Mouse (Mus musculus) hindbrain, embryonic 16.5 days (tissue): ENCODE data around the gene Zfp580. TPM values are rescaled to one million over a fixed set of nuclear protein-coding genes. Genes with fewer than 3 reads are reported as not detected.
A peak's percentile ranks its signal among the peaks of the same experiment; 100 is the strongest.
"Not testable (repeated sequence)": the region's sequence is repeated elsewhere in the genome, so short reads cannot be mapped to it uniquely, and the experiment has no call there.

Experiments
- ATAC-seq: fragments of 200-750 bp; cut with Nextera tagmentation; 2 replicates; pipeline ENCODE4 v1.8.0; 2017; ENCODE audit warnings: moderate TSS enrichment, moderate library complexity
- H3K27ac ChIP-seq: fragments of 300-500 bp; sonication (generic); 2 replicates; pipeline ENCODE4 v1.5.1; 2014; ENCODE audit warnings: low read depth, mild to moderate bottlenecking, control low read depth, low read length, moderate library complexity
- H3K27me3 ChIP-seq: fragments of 300-500 bp; sonication (generic); replicated peaks from 2 replicates; pipeline ENCODE4 v1.6.1; 2014; ENCODE audit warnings: low read length; ENCODE audit not compliant: control insufficient read depth, insufficient read depth
- H3K36me3 ChIP-seq: fragments of 300-500 bp; sonication (generic); 2 replicates; pipeline ENCODE4 v1.6.1; 2014; ENCODE audit warnings: mild to moderate bottlenecking, low read length, moderate library complexity, mixed read lengths; ENCODE audit not compliant: control insufficient read depth, insufficient read depth
- H3K4me1 ChIP-seq: fragments of 300-500 bp; sonication (generic); 2 replicates; pipeline ENCODE4 v1.6.1; 2014; ENCODE audit warnings: low read depth, low read length; ENCODE audit not compliant: control insufficient read depth, insufficient read depth
- H3K4me2 ChIP-seq: fragments of 300-500 bp; sonication (generic); 2 replicates; pipeline ENCODE4 v1.6.1; 2014; ENCODE audit warnings: mild to moderate bottlenecking, low read length, control low read depth, moderate library complexity
- H3K4me3 ChIP-seq: fragments of 300-500 bp; sonication (generic); 2 replicates; pipeline ENCODE4 v1.5.1; 2014; ENCODE audit warnings: mild to moderate bottlenecking, low read length, control low read depth, moderate library complexity
- H3K9ac ChIP-seq: fragments of 300-500 bp; sonication (generic); 2 replicates; pipeline ENCODE4 v1.6.1; 2014; ENCODE audit warnings: low read depth, mild to moderate bottlenecking, control low read depth, low read length, moderate library complexity
- H3K9me3 ChIP-seq: fragments of 300-500 bp; sonication (generic); 2 replicates; pipeline ENCODE4 v1.6.1; 2014; ENCODE audit warnings: mild to moderate bottlenecking, low read length, moderate library complexity; ENCODE audit not compliant: control insufficient read depth
- WGBS: fragments of 180-500 bp; shearing (Covaris S2); extraction: QIAGEN DNeasy Blood & Tissue Kit; methylation state at CpG from one replicate; pipeline ENCODE4 v1.1.7; 2014; 5-methylcytosine and 5-hydroxymethylcytosine counted together
- polyA plus RNA-seq: library from polyadenylated mRNA; unstranded; fragments of >200 nt; fragmentation: Nextera tagmentation; extraction: Ambion mirVana; gene quantifications from 2 replicates; pipeline ENCODE4 v1.2.1, GENCODE M21; 2015

The Zfp580 gene
- 103 and 108 TPM in 2 replicates for polyA plus RNA-seq

GRCm38 (mm10) chr7:5051193-5052192, at the start of gene Zfp580:
Zfp580 (plus strand) TSS chr7:5051538.
- under 1% methylated on average over 65 of the region's 65 CpGs for WGBS
- Histone ChIP-seq H3K9me3 (no peaks in the 10 kb centered on the region), H3K4me3 (peak within 1 kb of the TSS; percentile 79), H3K9ac (peak within 1 kb of the TSS; percentile 91), H3K4me2 (peak within 1 kb of the TSS; percentile 79), H3K27me3 (peaks cover 6% of the 10 kb centered on the region), H3K27ac (peak within 1 kb of the TSS; percentile 91), H3K36me3 (no peaks in the 10 kb centered on the region), H3K4me1 (peaks cover 39% of the 10 kb centered on the region)
- peak; percentile 84 for ATAC-seq

- not testable (repeated sequence) for ATAC-seq, H3K27ac ChIP-seq, H3K27me3 ChIP-seq, H3K4me1 ChIP-seq, H3K4me3 ChIP-seq, H3K4me2 ChIP-seq, H3K9me3 ChIP-seq, H3K9ac ChIP-seq
- WGBS: 63% methylated on average over 8 of the region's 8 CpGs
- peaks cover 11% of the 10 kb centered on the region; the same call in 1 of the 2 replicates for H3K36me3 ChIP-seq
Measured at GRCm38 (mm10) chr7:5002876-5003275, 48.5 kb upstream of the Zfp580 start.

GRCm38 (mm10) chr7:5008229-5008628, 43.1 kb upstream of the Zfp580 start:
- H3K36me3 ChIP-seq: peaks cover 51% of the 10 kb centered on the region
- WGBS: 96% methylated on average over 25 of the region's 26 CpGs
- no peak for ATAC-seq
- H3K9ac ChIP-seq: no peak overlapping the region
- no peaks in the 10 kb centered on the region for H3K27me3 ChIP-seq
- no peaks in the 10 kb centered on the region for H3K9me3 ChIP-seq
- no peaks in the 10 kb centered on the region for H3K4me1 ChIP-seq
- no peak overlapping the region for H3K4me3 ChIP-seq
- no peak overlapping the region for H3K27ac ChIP-seq
- H3K4me2 ChIP-seq: no peak overlapping the region

- H3K27me3 ChIP-seq: no peaks in the 10 kb centered on the region
- H3K4me1 ChIP-seq: peaks cover 8% of the 10 kb centered on the region
- no peaks in the 10 kb centered on the region for H3K9me3 ChIP-seq
- peaks cover 40% of the 10 kb centered on the region for H3K36me3 ChIP-seq
- H3K9ac ChIP-seq: no peak overlapping the region
- no peak for ATAC-seq
- WGBS: 92% methylated on average over 27 of the region's 27 CpGs
- no peak overlapping the region for H3K27ac ChIP-seq
- H3K4me3 ChIP-seq: no peak overlapping the region
- no peak overlapping the region for H3K4me2 ChIP-seq
Measured at GRCm38 (mm10) chr7:5012681-5013513, 38.4 kb upstream of the Zfp580 start.

- H3K27me3 ChIP-seq: no peaks in the 10 kb centered on the region
- peak within 1 kb of the TSS; percentile 67 for H3K4me2 ChIP-seq
- peaks cover 8% of the 10 kb centered on the region for H3K4me1 ChIP-seq
- H3K4me3 ChIP-seq: peak within 1 kb of the TSS; percentile 51
- H3K9ac ChIP-seq: peak within 1 kb of the TSS; percentile 66
- H3K27ac ChIP-seq: peak within 1 kb of the TSS; percentile 98
- ATAC-seq: peak; percentile 82
- WGBS: under 1% methylated on average over 35 of the region's 42 CpGs
- no peaks in the 10 kb centered on the region for H3K9me3 ChIP-seq
- peaks cover 24% of the 10 kb centered on the region for H3K36me3 ChIP-seq
Measured at GRCm38 (mm10) chr7:5014251-5015117, 36.9 kb upstream of the Zfp580 start, which contains the start of the genes Zfp524 and Fiz1. Zfp524 (plus strand) TSS chr7:5014415. Fiz1 (minus strand) TSS chr7:5014697.

GRCm38 (mm10) chr7:5015118-5016001, 36.0 kb upstream of the Zfp580 start, which contains the start of gene Gm44973:
Gm44973 (plus strand) TSS chr7:5015496.
- Histone ChIP-seq H3K27me3 (no peaks in the 10 kb centered on the region), H3K9me3 (no peaks in the 10 kb centered on the region), H3K36me3 (peaks cover 18% of the 10 kb centered on the region), H3K4me3 (peak within 1 kb of the TSS; percentile 51), H3K4me1 (peaks cover 10% of the 10 kb centered on the region), H3K9ac (peak within 1 kb of the TSS; percentile 66), H3K27ac (peak within 1 kb of the TSS; percentile 98), H3K4me2 (peak within 1 kb of the TSS; percentile 67)
- under 1% methylated on average over 67 of the region's 76 CpGs for WGBS
- ATAC-seq: peak; percentile 76

GRCm38 (mm10) chr7:5016057-5016456, 35.3 kb upstream of the Zfp580 start:
- Histone ChIP-seq H3K9me3 (no peaks in the 10 kb centered on the region), H3K27me3 (no peaks in the 10 kb centered on the region), H3K27ac (peak overlapping the region; percentile 98), H3K4me1 (peaks cover 12% of the 10 kb centered on the region), H3K4me3 (peak overlapping the region; percentile 51), H3K4me2 (peak overlapping the region; percentile 63), H3K9ac (peak overlapping the region; percentile 64), H3K36me3 (peaks cover 13% of the 10 kb centered on the region)
- no peak for ATAC-seq
- 65% methylated on average over 3 of the region's 3 CpGs for WGBS
